Mouse (Mus musculus): Measurements from ENCODE around the gene Psmd6. TPM values are rescaled to one million over a fixed set of nuclear protein-coding genes. Genes with fewer than 3 reads are reported as not detected.

Gene Psmd6
- polyA plus RNA-seq, 1 experiment from 2014 or later, result 219 TPM

Other genes starting within 250 kb of the Psmd6 start
- gene Gm281, start 206.5 kb downstream of the Psmd6 start, polyA plus RNA-seq (2015; fragmentation: Nextera tagmentation; extraction: Ambion mirVana), result not detected in 2 replicates
- 4.2 and 4.9 TPM in 2 replicates for gene Atxn7, start 159.5 kb downstream of the Psmd6 start, polyA plus RNA-seq (2015; fragmentation: Nextera tagmentation; extraction: Ambion mirVana)
- gene Thoc7, start 159.1 kb downstream of the Psmd6 start, polyA plus RNA-seq (2015; fragmentation: Nextera tagmentation; extraction: Ambion mirVana), result 154 and 160 TPM in 2 replicates
- not detected in 2 replicates for gene Olfr720, start 65.9 kb upstream of the Psmd6 start, polyA plus RNA-seq (2015; fragmentation: Nextera tagmentation; extraction: Ambion mirVana)
- gene Olfr31, start 201.8 kb upstream of the Psmd6 start, polyA plus RNA-seq (2015; fragmentation: Nextera tagmentation; extraction: Ambion mirVana), result not detected in 2 replicates
- 5.1 and 5.4 TPM in 2 replicates for gene Il3ra, start 225.3 kb upstream of the Psmd6 start, polyA plus RNA-seq (2015; fragmentation: Nextera tagmentation; extraction: Ambion mirVana)